Mouse (Mus musculus) CD8-positive naive resting alpha-beta T cell, adult 2 months (primary cell): ENCODE measurements around the gene Setx.

Source experiments
- DNase-seq, 2 experiments: peaks; one replicate each; pipeline ENCODE4 v3.0.0; 2022; ENCODE audit warnings: low read depth in 2 of 2, low spot score in 2 of 2

Gene Setx

DNA sequence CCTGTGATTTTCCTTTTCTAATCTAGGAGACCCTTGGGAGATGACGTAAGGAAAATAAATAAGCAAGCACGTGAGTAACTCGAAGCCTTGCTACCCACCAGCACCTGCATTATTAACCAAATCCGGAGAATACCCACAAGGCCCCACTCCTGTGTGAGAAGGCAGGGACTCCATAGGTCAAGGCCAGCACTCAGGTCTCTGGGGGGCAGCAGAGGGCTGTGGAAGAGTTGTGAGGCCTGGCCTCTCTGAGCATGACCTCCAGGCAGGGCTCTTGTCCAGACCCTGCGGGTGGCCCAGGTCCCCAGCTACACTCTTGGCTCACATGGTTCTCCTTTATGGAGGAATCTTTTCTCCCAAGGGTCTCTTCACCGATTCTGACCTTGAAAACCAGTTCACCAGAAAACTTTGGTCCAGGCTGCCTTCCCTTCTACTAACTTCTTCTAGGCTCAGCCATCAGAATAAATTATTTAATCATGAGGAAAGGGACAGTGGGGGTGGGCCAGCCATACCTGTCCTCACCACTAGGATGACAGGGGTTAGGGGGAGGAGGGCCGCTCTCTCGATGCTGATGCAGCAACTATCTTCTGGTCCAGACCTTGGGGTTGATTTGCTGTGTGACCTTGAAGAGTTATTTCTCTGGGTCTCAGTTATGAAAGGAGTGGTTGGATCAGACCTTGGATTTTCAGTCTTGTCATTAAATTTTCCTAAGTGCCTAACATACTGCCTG is 92.5 kb downstream of the Setx start:
- DNase-seq, result no peak

DNA sequence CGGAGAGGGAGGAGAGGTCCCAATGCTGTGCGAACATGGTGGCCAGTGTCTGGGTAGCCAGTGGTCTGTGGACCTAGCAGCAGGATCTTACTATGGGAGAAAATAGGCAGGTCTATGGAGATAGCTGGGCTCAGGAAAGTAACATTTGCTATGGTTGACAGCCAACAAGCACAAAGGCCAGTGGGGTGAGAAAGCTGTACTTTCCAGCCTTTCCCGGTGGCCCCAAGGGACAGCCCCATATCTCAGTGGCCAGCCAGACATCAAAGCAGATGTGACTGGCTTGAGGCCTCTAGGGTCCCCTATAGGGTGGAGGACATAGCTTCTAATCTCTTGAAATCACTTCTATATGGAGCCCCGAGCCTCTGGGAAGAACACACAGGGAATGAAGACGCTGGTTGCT is 93.1 kb downstream of the Setx start:
- no peak for DNase-seq

DNA sequence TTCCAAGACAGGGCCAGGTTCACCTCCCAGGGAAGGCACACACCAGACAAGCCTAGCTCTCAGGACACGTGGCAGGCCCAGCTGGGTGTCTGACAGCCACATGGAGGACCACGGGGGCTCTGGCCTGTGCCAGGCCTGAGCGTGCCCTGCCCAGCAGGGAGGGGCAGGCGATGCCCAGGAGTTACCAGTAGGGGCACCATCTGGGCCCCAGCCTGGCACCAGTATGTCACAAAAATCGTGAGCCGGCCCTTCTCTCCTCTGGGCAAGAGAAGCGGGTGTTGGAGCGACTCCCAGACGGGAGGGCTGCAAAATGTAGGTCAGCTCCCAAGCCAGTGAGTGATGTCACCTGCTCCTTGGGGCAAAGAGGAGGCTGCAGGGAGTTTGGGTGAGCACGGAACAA is 93.9 kb downstream of the Setx start:
- no peak for DNase-seq

DNA sequence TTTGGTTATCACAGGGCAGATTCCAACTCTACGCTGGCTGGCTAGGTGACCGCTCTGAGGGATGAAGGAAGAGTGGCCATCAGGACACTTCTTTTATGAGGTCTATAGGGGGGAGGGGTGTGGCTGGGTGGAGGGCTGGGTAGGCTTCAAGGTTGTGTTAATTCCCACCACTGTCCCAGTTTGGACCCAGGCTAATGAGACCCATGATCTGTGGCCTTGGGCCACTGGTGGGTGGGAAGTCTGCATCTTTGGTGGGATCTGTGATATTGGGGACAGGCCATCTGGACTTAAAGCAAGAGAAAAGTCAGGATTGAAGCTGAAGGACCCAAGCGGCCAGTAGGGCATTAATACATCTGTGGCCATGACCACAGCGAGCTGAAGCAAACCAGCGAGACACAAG is 94.8 kb downstream of the Setx start:
- no peak for DNase-seq

DNA sequence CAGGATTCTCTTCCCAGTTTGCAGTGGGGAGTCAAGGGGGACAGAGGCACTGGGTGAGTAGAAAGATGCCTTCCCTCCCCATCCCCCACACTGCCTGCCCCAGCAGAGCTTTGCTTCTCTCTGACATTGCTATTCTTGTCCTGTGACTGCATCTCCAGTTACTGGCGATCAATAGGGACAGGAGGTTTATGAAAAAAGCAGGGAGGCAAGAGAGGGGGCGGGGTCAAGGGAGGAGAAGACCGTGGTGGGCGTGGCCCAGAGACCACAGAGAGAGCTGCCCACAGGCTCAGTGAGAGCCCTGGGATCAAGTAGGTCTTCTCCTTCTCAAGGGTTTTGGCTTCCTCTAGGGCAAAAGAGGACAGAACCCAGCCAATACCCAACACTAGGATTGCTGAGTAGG is 98.3 kb downstream of the Setx start:
- no peak for DNase-seq

DNA sequence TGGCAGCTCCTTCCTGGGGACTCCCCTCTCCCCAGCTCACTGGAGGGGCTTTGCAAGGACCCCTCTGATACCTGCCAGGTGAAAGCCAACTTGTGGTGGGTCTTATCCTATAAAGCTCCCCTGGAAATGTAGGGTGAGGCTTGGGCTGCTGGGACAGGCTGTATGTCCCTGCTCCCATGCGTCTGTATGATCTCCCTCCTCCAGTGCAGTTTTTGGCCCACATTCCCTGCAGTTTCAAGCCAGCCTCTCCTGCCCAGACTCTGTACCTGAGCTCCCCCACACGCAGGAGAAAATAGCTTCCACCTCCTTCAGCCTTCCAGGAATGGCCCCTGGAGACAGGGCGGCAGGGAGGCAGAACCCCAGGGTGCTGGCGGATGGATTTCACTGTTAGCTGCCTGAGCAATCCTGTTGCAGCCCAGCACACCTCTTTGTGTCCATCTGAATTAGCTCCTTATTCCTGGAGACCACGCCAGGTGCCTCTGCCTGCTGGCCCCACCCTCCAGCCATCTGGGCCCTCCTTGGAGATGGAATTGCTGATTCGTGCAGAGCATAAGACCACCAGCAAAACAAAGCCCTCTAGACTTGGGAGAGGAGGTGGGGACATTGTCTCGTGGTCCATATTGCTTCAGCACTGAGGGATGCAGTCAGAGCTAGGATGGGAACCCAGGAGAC is 99.7 kb downstream of the Setx start:
- DNase-seq, result no peak

DNA sequence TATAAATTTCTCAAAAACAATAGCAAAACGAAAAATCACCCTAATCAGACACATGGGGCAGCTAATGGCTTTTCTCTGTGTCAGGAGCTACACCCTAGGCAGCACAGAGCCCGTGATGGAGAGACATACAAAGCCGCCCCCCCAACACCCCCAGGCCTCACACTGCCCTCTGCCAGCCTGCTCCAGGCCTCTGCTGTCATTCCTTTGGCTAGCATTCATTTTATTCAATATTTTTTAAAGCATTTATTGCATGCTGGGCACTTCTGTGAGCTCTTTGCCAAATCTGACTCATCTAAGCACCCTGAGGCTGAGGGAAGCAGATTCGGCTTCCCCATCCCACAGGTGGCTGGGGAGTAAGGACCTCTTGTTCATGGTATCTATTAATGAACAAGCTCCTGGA is 102.7 kb downstream of the Setx start:
- no peak for DNase-seq

DNA sequence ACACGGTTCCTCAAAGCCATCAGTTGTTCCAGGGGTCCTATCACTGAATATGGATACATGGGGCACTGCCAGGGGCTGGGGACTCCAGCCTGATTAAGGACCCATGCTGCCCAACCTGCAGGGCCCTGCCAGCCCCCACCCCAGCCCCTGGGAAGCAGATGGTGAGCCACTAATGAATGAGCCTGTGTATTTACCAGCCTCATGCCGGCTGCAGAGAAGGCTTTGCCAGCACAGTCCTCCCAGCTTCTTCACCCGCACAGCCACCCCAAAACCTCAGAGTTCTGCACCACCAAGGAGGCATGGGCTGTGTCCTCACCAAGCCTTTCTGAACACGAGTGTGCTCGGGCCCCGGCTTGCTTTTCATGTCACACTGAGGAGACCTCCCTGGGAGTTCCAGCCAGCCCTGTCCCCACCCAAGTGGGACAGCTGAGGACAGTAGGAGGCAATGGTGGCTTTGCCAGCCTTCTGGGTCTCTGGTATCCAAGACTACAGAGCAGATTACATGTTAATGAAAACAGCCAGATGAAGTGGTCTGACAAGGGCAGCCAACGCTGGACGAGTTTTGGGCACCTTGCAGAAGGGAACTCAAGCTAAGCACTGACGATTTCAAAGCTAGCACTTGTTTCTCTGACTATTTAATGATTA is 106.3 kb downstream of the Setx start:
- no peak for DNase-seq
